Mouse (Mus musculus): ENCODE results near the gene Ntn4.
"Not testable (repeated sequence)": the region's sequence is repeated elsewhere in the genome, so short reads cannot be mapped to it uniquely, and the experiment has no call there.

Gene Ntn4

GRCm38 (mm10) chr10:93683896-93684295, 43.4 kb downstream of the Ntn4 start:
- DNase-seq (ENCODE audit: low spot score): no peak

GRCm38 (mm10) chr10:93685416-93685815, 44.9 kb downstream of the Ntn4 start:
- DNase-seq (ENCODE audit: low spot score): not testable (repeated sequence)

GRCm38 (mm10) chr10:93686579-93686978, 46.1 kb downstream of the Ntn4 start:
- no peak for DNase-seq (ENCODE audit: low spot score)

GRCm38 (mm10) chr10:93687781-93688180, 47.3 kb downstream of the Ntn4 start:
- DNase-seq (ENCODE audit: low spot score): no peak

- DNase-seq (ENCODE audit: low spot score): no peak
Measured at GRCm38 (mm10) chr10:93688306-93689171, 48.1 kb downstream of the Ntn4 start.

GRCm38 (mm10) chr10:93691344-93691743, 50.9 kb downstream of the Ntn4 start:
- no peak for DNase-seq (ENCODE audit: low spot score)

GRCm38 (mm10) chr10:93695043-93695791, 54.7 kb downstream of the Ntn4 start:
- no peak for DNase-seq (ENCODE audit: low spot score)

GRCm38 (mm10) chr10:93696001-93696400, 55.5 kb downstream of the Ntn4 start:
- DNase-seq (ENCODE audit: low spot score): no peak

- DNase-seq (ENCODE audit: low spot score): no peak
Measured at GRCm38 (mm10) chr10:93697866-93698483, 57.5 kb downstream of the Ntn4 start.

- DNase-seq (ENCODE audit: low spot score): no peak
Measured at GRCm38 (mm10) chr10:93699689-93700478, 59.4 kb downstream of the Ntn4 start.

GRCm38 (mm10) chr10:93700589-93701363, 60.3 kb downstream of the Ntn4 start:
- no peak for DNase-seq (ENCODE audit: low spot score)

GRCm38 (mm10) chr10:93703946-93704345, 63.5 kb downstream of the Ntn4 start:
- DNase-seq (ENCODE audit: low spot score): no peak

GRCm38 (mm10) chr10:93707149-93708075, 66.9 kb downstream of the Ntn4 start:
- no peak for DNase-seq (ENCODE audit: low spot score)

GRCm38 (mm10) chr10:93708076-93708473, 67.6 kb downstream of the Ntn4 start:
- DNase-seq (ENCODE audit: low spot score): no peak

GRCm38 (mm10) chr10:93708515-93708914, 68.0 kb downstream of the Ntn4 start:
- no peak for DNase-seq (ENCODE audit: low spot score)

GRCm38 (mm10) chr10:93709536-93709935, 69.1 kb downstream of the Ntn4 start:
- DNase-seq (ENCODE audit: low spot score): no peak

- no peak for DNase-seq (ENCODE audit: low spot score)
Measured at GRCm38 (mm10) chr10:93721625-93722337, 81.3 kb downstream of the Ntn4 start.

- peak; percentile 63 for DNase-seq (ENCODE audit: low spot score)
Measured at GRCm38 (mm10) chr10:93723942-93724542, 83.6 kb downstream of the Ntn4 start.

- no peak for DNase-seq (ENCODE audit: low spot score)
Measured at GRCm38 (mm10) chr10:93728131-93728530, 87.7 kb downstream of the Ntn4 start.

Data from embryo, embryonic 10 days (tissue).